Mouse (Mus musculus) urinary bladder, adult 2 months (tissue): Measurements from ENCODE around the gene Tfe3. TPM values are rescaled to one million over a fixed set of nuclear protein-coding genes. Genes with fewer than 3 reads are reported as not detected.
A peak's percentile ranks its signal among the peaks of the same experiment; 100 is the strongest.
"Not testable (repeated sequence)": the region's sequence is repeated elsewhere in the genome, so short reads cannot be mapped to it uniquely, and the experiment has no call there.

ENCODE experiments used
- DNase-seq: peaks from one replicate; pipeline ENCODE4 v3.0.0; 2022; ENCODE audit warnings: low spot score
- polyA plus RNA-seq: library from polyadenylated mRNA; depleted of rRNA; stranded (reverse); fragments of >200 nt; gene quantifications from 2 replicates; pipeline ENCODE4 v1.2.3, GENCODE M21; 2012; rRNA removed

Tfe3 gene
- polyA plus RNA-seq: 11.2 and 23.7 TPM in 2 replicates

GRCm38 (mm10) chrX:7762137-7762920 is at the start of gene Tfe3:
Tfe3 (plus strand) TSS chrX:7762560.
- peak; percentile 57 for DNase-seq

DNA sequence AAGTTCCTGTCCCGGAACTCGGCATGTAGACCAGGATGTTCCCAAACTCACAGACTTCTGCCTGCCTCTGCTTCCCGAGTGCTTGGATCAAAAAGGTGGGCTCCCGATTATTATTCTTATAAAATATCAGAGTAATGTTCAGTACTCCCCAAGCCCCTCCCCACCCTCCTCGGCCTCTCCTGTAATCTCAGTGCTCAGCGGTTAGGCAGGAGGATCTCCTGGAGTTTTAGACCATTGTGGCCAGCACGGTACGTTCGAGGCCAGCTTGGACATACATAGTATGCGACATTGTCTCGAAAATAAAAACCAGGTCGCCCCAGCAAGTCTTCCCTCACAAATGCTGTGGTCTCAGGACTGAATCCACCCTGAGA is 48.6 kb upstream of the Tfe3 start:
- not testable (repeated sequence) for DNase-seq

DNA sequence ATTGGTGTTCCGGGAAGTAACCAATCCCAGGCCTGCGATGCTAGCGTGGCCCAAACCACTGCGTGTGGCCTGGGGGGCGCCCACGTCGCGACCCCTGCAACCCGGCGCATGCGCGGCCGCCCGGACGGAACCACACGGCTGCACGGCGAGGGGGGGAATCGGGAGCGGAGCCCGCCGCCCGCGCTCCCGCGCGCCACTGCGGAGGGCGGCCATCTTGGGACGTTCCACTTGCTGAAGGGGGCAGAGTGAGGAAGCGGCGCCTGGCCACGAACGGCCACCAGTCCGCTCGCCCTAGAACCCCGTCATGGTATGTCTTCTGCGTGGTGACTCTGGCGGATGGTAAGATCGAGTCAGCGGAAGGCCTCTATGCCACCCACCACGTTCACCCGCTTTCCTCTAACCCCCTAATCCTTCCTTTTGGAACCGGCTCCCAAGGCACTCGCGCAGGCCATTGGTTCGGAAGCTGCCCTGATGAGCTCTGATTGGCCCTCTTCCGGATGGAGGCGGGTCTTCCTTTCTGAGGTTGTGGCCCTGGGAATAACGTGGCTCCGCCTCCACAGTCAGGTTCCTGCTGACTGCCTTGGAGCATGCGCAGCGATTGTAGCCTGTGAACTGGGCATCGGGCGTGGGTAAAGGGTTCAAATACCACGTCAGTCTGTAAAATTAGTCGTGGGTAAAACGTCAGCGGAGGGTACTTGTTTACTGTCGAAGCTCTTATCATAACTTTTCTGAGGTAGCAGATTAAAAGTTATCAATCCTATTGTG is 48.0 kb upstream of the Tfe3 start, which contains the start of gene Wdr45:
Wdr45 (plus strand) TSS at position 199 of the 765 bp plus-strand sequence.
- peak; percentile 67 for DNase-seq

DNA sequence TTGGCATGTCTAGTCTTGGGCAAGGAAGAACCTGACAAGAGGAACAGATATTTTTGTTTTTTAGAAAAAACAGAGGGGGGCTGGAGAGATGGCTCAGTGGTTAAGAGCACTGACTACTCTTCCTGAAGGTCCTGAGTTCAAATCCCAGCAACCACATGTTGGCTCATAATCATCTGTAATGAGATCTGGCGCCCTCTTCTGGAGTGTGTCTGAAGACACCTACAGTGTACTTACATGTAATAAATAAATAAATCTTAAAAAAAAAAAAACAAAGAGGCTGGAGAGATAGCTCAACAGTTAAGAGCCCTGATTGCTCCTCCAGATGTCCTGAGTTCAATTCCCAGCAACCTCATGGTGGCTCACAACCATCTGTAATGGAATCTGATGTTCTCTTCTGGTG is 46.3 kb upstream of the Tfe3 start:
- DNase-seq: not testable (repeated sequence)

- peak; percentile 53 for DNase-seq
These were observed 40.7 kb upstream of the Tfe3 start, which contains the start of gene Gm45208 for GRCm38 (mm10) chrX:7721514-7722281. Gm45208 (plus strand) TSS chrX:7722245.

DNA sequence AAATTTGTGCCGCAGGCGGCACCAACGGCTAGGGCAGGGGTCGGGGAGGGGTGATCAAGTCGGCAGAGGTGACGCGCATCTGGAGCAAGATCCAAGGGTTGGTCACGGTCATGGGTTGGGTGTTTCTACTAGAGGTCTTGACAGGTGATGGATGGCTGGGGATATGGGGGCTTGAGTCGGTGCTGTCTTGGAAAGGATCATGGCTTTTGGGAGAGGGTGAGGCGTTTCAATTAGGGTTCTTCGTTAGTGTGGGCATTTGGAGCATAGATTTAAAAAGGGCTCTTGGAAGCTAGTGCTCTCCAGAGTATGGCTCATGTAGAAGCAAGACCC is 40.1 kb upstream of the Tfe3 start:
- no peak for DNase-seq

DNA sequence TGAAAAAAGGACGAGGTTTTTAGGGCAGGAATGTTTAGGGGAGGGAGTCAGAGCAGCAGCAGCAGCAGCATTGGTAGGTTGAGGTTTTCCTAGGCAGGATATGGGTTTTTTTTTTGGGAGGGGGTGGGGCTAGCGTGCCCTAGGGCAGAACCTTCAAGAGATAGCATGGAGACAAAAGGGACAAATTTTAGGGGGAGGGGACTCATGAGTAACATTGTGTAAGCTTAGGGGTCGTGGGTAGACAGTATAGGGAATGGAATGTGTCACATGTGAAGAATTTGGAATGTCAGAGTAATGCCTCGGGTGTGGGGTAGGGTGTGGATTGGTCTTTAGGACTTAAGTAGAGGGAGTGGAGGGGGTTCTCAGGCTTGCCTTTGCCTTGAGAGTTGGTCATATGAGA is 39.7 kb upstream of the Tfe3 start:
- no peak for DNase-seq

DNA sequence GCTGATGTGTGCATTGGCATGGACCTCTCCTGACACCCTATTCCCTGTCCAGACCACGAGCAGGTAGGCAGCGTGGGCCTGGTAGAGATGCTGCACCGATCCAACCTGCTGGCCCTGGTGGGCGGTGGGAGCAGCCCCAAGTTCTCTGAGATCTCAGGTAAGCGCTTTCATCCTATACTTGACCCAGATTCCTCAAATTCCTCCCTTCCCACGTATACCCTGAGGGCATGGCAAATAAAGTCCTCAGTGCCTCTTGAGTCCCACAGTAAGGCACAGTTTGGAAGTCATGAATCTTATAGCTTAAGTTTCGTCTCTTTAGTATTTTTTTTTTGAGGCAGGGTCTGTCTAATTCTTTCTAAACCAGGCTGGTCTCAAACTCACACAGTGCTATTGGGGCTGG is 38.2 kb upstream of the Tfe3 start:
- no peak for DNase-seq

- DNase-seq: no peak
These were observed 36.5 kb upstream of the Tfe3 start for GRCm38 (mm10) chrX:7725841-7726240.

- DNase-seq: no peak
These were observed 35.2 kb upstream of the Tfe3 start for GRCm38 (mm10) chrX:7727176-7727575.

GRCm38 (mm10) chrX:7728215-7728921 is 34.0 kb upstream of the Tfe3 start, which contains the start of gene Praf2:
Praf2 (plus strand) TSS chrX:7728439.
- peak; percentile 45 for DNase-seq

GRCm38 (mm10) chrX:7728922-7729265 is 33.5 kb upstream of the Tfe3 start:
- DNase-seq: no peak

GRCm38 (mm10) chrX:7733571-7734156 is 28.7 kb upstream of the Tfe3 start:
- peak; percentile 41 for DNase-seq

- DNase-seq: no peak
These were observed 22.9 kb upstream of the Tfe3 start for GRCm38 (mm10) chrX:7739336-7740081.

- no peak for DNase-seq
These were observed 22.1 kb upstream of the Tfe3 start for GRCm38 (mm10) chrX:7740082-7740819.

- no peak for DNase-seq
These were observed 21.3 kb upstream of the Tfe3 start for GRCm38 (mm10) chrX:7741103-7741502.

DNA sequence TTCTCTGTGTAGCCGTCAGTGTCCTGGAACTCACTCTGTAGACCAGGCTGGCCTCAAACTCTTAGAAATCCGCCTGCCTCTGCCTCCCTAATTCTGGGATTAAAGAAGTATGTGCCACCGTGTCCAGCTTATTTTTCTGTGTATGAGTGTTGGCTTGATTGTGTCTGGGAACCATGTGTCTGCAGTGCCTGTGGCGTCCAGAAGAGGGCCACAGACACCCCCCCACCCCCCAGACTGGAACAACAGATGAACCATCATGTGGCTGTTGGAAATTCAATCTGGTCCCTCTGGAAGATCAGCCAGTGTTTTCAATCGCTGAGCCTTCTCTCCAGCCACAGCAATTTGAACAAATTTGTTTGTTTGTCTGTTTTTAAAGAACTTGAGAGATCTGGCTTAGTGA is 18.9 kb upstream of the Tfe3 start:
- no peak for DNase-seq

DNA sequence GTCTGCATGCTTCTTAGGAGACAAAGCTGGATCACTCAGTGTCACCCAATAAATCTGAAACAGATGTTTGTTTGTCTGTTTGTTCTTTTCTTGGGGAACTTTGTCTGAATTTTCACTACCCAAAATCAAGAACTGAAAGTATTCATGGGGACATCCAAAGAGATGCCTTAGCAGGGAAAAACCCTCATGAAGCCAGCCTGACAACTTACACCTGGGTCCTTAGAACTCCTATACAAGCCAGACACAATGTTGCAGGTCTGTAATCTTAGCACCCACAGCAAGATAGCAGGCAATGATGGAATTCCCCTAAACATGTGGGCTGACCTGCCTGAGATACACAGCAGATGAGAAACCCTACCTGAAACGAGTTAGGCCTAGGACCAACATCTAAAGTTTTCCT is 17.4 kb upstream of the Tfe3 start:
- no peak for DNase-seq

DNA sequence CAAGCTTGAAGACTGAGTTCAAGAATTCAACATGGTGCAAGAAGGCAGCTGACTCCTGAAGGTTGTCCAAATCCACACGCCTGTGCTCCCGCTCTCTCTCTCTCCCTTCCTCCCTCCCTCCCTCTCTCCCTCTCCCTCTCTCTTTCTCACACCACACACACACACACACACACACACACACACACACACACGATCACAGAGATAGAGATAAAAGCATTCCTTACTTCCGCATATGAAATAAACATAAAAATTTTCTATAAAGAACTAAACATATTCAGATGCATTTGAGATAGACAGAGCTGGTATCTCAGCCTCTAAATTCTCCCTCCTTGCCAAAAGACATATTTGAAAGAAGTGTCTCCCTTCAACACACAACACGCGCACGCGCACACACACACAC is 16.9 kb upstream of the Tfe3 start:
- no peak for DNase-seq
